Mouse (Mus musculus) brain, adult 2 months (tissue): ENCODE measurements around the gene Morc2a.
"Not testable (repeated sequence)": the region's sequence is repeated elsewhere in the genome, so short reads cannot be mapped to it uniquely, and the experiment has no call there.

Source experiments
- DNase-seq: peaks from one replicate; pipeline ENCODE4 v3.0.0; 2011; ENCODE audit warnings: low read depth, low spot score

The Morc2a gene

DNA sequence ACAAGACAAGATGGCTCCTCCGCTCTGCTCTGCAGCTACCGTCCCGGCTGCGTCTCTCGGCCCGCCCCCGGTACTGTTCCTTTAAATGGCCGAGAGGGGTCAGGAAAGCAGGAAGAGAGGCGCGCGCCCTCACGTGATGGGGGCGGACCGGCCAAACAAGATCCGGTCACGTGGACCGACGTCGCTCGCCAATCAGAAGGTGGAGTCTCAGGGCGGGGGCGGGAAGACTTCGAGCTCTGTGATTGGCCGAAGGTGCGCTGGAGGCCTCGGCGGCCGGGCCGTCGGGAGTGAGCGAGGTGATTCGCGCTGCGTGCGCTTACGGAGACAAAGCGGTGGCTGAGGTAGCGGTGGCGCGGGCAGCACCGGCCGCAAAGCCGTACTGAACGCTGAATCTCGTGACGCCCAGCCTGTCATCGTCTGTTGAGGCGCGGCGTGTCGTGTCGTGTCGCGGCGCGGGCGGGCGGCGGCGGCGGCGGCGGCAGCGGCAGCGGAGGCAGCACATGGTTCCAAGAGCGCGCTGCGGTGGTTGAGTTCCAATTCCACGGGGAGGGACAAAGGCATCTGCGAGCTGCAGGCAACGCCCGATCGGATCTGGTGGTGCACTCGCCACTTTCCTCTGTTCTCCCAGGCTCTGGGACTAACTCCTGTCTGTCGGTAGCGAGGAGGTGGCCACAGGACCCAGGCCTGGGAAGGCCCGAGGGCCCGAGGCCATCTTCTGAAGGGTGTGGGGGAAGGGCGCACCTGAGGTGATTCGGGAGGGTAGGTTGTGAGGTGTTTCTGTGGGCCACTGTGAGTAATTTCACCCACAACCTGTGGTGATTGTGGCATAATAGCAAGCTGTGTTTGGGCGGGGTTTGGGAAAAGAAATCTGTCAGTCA lies at the start of gene Morc2a:
Gene Morc2a (plus strand): TSS at position 228 of the 878 bp plus-strand sequence.
- peak; percentile 99 for DNase-seq

DNA sequence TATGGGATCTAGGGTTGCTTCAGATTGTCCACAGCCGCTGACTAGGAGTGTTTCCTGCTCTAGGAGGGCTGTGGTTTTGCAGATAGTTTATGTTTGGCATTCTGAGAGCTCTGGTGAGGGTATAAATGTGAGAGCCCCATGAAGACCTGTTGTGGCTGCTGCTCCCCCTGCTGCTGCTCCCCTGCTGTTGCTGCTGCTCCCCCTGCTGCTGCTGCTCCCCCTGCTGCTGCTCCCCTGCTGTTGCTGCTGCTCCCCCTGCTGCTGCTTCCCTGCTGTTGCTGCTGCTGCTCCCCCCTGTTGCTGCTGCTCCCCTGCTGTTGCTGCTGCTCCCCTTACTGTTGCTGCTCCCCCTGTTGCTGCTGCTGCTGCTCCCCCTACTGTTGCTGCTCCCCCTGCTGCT lies 47.0 kb upstream of the Morc2a start:
- DNase-seq, result not testable (repeated sequence)

- peak; percentile 31 for DNase-seq
Observed at GRCm38 (mm10) chr11:3602687-3603086, 46.3 kb upstream of the Morc2a start.

- DNase-seq, result no peak
Observed at GRCm38 (mm10) chr11:3606456-3606855, 42.5 kb upstream of the Morc2a start.

DNA sequence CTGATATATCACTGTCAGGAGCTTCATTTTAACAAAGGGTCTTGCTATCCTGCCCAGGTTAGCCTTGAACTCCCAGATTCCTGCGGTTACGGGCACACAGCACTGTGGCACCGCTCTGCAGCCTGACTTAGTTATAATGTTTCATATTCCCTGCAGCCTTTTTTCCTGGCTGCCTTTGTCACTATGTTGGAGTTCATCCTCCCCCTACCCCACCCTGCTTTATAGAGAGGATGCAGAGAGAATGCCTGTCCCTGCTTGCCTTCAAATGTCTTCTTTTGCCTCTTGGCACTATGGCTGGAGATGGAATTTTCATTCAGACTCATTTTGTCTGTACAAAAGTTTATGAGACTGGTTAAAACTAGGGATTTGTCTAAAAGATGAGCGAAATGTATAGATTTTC lies 33.4 kb upstream of the Morc2a start:
- DNase-seq, result no peak

- DNase-seq, result peak; percentile 40
Observed at GRCm38 (mm10) chr11:3622826-3623225, 26.2 kb upstream of the Morc2a start.

GRCm38 (mm10) chr11:3624391-3625027 lies 24.5 kb upstream of the Morc2a start:
- no peak for DNase-seq

- peak; percentile 9 for DNase-seq
Observed at GRCm38 (mm10) chr11:3628999-3629491, 19.9 kb upstream of the Morc2a start.

- not testable (repeated sequence) for DNase-seq
Observed at GRCm38 (mm10) chr11:3633269-3633668, 15.7 kb upstream of the Morc2a start.

- no peak for DNase-seq
Observed at GRCm38 (mm10) chr11:3647688-3648087, 1.3 kb upstream of the Morc2a start.

DNA sequence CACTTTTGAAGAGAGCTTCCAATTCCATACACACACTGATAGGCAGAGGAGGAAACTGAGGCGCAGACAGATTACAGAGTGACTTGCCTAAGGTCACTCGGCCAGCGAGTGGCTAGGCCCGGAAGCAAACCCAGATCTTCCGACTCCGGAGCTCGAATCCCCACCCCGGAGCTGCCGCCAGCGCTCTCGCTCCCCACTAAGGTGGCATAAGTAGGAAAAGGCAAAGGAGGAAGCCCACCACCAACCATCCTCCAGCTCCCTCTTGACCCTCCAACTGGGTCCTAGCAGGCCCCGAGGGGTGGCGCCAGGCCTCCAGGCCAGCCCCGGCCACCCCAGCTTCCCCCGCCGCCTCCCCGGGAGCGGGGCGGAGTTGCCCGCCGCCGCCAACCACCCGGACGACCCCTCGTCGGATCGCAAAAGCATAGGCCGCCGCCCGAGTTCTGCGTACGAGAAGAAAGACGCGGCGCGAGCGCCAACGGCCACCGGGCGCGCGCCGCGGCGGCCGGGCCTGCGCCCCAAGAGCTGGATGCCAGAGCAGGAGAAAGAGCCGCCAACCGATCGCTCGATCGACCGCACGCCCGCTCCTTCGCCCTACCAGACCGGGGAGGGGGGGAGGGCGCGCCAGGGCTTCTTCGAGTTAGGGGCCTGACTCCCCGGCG lies 557 bp upstream of the Morc2a start:
- DNase-seq, result peak; percentile 36

- no peak for DNase-seq
Observed at GRCm38 (mm10) chr11:3650141-3650540, 1.1 kb downstream of the Morc2a start.

DNA sequence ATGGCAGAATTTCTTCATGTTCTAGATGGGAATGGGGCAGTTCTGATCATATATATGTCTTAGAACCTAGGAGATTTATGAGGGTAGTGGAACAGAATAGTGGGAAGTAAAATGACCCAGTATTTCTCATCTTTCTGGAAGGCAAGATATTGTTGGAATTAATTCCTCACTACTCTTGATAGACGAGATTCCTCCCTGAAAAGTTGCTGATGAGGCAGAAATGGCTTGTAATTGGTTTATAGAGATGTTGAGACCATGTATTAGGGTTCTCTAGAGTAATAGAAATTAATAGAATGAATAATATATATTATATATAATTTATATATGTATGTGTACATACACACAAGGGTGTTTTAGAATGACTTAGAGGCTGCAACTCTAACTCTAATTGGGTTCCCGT lies 13.0 kb downstream of the Morc2a start:
- DNase-seq, result no peak

- DNase-seq, result no peak
Observed at GRCm38 (mm10) chr11:3667506-3667905, 18.5 kb downstream of the Morc2a start.

- no peak for DNase-seq
Observed at GRCm38 (mm10) chr11:3668768-3669167, 19.8 kb downstream of the Morc2a start.

DNA sequence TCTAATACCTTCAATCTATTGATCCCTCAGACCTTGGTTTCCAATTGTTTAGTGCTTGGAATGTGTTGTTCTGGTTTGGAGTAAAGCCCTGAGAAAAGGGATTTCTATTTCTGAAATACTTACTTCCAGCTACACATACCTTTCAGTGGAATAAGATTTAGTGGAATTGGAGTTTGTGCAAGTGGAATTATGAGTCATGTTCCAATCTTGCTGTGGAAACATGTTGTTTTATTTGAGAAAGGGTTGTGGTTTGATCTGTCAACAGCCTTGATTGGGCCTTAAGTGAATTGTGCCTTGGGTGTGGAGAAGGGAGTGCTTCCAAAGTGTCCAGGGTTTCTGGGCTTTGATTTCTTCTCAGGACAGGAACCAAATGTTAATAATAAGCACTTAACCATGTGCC lies 20.9 kb downstream of the Morc2a start:
- DNase-seq, result no peak

GRCm38 (mm10) chr11:3671000-3671628 lies 22.1 kb downstream of the Morc2a start:
- DNase-seq, result no peak

DNA sequence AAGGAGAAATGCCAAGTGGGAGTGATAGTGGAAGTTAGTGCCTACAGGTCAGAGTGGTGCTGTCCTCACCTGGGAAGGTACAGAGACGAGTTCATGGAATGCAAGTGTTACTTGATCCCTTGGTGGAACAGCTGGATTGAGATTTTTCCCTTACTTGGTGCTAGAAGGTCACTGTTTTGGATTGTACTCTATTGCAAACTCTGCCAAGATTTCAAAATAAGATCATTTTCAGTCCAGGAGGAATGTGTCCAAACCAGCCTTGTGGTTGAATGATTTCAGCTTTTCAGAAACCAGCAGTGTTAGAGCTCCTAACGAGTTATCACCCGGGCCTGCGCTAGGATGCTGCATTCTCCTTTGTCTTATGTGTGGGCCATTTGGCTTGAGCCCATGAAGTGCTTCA lies 25.6 kb downstream of the Morc2a start:
- DNase-seq, result no peak

- no peak for DNase-seq
Observed at GRCm38 (mm10) chr11:3676423-3676822, 27.4 kb downstream of the Morc2a start.

DNA sequence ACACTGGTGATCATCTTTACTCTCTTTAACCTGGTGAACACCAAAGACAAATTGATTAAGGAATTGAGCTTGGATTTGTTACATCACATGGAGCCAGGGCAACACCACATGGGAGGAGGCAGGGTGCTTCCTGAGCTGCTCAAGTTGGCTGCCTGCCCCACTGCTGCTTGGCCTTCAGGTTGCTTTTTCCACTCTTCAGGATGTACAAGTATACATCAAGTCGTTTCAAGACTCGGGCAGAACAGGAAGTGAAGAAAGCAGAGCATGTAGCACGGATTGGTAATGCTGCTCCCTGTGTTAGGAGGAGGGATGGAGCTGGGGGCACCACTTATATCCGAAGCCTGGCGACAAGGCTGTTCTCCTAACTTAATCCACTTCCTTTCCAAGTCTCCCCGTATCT lies 28.2 kb downstream of the Morc2a start:
- no peak for DNase-seq

GRCm38 (mm10) chr11:3679771-3680170 lies 30.8 kb downstream of the Morc2a start:
- DNase-seq, result no peak

DNA sequence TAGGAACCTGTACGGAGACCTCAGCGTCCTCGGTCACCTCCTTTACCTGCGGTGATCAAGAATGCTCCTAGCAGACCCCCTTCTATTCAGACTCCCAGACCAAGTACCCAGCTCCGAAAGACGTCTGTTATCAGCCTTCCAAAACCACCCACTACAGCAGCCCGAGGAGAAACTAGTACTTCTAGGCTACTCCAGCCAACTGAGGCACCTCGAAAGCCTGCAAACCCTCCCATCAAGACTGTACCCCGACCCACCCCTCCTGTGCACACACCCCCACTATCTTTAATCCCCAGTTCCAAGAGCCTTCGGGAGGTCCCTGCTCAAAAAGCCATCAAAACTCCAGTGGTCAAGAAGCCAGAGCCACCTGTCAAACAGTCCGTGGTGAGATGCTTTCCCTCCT lies 34.7 kb downstream of the Morc2a start:
- no peak for DNase-seq
